Mouse (Mus musculus): ENCODE data around the gene Gm21972.

DNA sequence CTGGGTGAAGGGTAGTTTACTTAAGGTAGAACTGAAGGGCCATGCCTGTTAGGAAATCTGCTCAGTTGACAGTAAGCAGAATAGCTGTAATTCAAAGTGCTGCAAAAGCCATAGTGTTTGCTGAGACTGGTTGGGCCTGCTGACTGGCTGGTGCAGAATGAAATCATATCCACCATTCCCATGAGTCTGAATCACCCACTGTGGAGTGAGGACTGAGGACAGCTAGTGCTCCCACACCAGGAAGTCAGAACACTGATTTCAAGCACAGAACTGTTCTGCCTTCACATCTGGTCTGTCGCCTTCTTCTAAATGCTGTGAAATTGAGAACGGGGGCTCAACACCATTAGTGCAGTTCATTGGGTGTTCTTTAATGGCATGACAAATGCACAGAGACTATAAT lies 7.4 kb upstream of the Gm21972 start:
- TF ChIP-seq CTCF (IDR thresholded peaks at IDR 0.05; ENCODE audit: low read depth) (no peak), EP300 (IDR thresholded peaks at IDR 0.05; ENCODE audit: low read depth) (no peak)
